ENCODE assay signal across 7 mouse cellular contexts in the genomic region with DNA sequence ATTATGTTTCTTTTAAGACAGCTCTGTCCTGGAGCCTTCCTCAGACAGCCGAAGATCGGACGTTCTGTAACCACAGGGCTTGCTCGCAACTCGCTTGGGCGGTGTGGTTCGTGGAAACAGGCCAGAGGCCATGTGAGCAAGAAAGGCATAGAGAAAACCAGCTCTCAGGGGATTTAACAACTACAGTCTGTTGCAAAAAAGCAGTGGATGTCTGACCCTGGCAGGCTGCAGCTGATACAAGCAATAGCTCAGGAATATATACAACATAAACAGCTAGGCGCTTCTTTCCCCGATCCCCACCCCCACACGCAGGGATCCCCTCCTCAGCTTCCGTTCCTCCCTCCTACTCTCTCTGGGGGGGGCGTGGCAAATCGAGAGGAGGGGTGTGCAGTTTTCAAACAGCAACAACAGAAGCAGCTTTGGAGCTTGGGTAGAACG. TPM values are rescaled to one million over a fixed set of nuclear protein-coding genes. Genes with fewer than 3 reads are reported as not detected.
DNase-seq lines count a peak whose midpoint lies in the region; ATAC-seq and TF ChIP-seq lines count a peak whose summit lies in the region.

No protein-coding gene starts in this region.

- no peak for TF ChIP-seq POLR2A in lung, adult 2 months (IDR thresholded peaks at IDR 0.05; ENCODE audit: borderline replicate concordance, extremely low read depth, low read depth, low read length)

- TF ChIP-seq CTCF in lung, adult 2 months (IDR thresholded peaks at IDR 0.05; ENCODE audit: insufficient read depth, low read length): no peak
- TF ChIP-seq CTCF in hindbrain, postnatal 0 days (IDR thresholded peaks at IDR 0.05; ENCODE audit: low read depth): no peak

- 0 out of 2 replicates have a peak overlapping the region, but pooled peaks have one; percentile 8 for H3K4me3 ChIP-seq in lung, embryonic 15.5 days
- H3K4me3 ChIP-seq in lung, adult 2 months (replicated peaks; ENCODE audit: extremely low read depth, low read depth, low read length): no peak overlapping the region
- 0 out of 2 replicates have a peak overlapping the region, but pooled peaks have one; percentile 1 for H3K4me3 ChIP-seq in embryonic facial prominence, embryonic 13.5 days
- 0 out of 2 replicates have a peak overlapping the region, but pooled peaks have one; percentile 19 for H3K4me3 ChIP-seq in hindbrain, postnatal 0 days (ENCODE audit: low read length)
- H3K4me3 ChIP-seq in neural tube, embryonic 13.5 days: peak overlapping the region; percentile 14; the same call in 1 of the 2 replicates

- H3K4me1 ChIP-seq in lung, embryonic 15.5 days: peaks cover 6% of the 10 kb centered on the region; the same call in 1 of the 2 replicates
- no peaks in the 10 kb centered on the region for H3K4me1 ChIP-seq in lung, adult 2 months (ENCODE audit: control insufficient read depth, insufficient read depth, low read length)
- peaks cover 40% of the 10 kb centered on the region for H3K4me1 ChIP-seq in embryonic facial prominence, embryonic 13.5 days
- no peaks in the 10 kb centered on the region for H3K4me1 ChIP-seq in hindbrain, postnatal 0 days (ENCODE audit: insufficient read depth, low read length)
- peaks cover 15% of the 10 kb centered on the region; the same call in 1 of the 2 replicates for H3K4me1 ChIP-seq in neural tube, embryonic 13.5 days (replicated peaks)

- H3K27ac ChIP-seq in lung, embryonic 15.5 days: peak overlapping the region; percentile 63
- peak overlapping the region; percentile 71 for H3K27ac ChIP-seq in embryonic facial prominence, embryonic 13.5 days
- H3K27ac ChIP-seq in hindbrain, postnatal 0 days: peak overlapping the region; percentile 49; the same call in 1 of the 2 replicates
- peak overlapping the region; percentile 61; the same call in 1 of the 2 replicates for H3K27ac ChIP-seq in neural tube, embryonic 13.5 days (replicated peaks)

- no peaks in the 10 kb centered on the region for H3K9me3 ChIP-seq in lung, embryonic 15.5 days
- no peaks in the 10 kb centered on the region for H3K9me3 ChIP-seq in embryonic facial prominence, embryonic 13.5 days
- no peaks in the 10 kb centered on the region for H3K9me3 ChIP-seq in hindbrain, postnatal 0 days (ENCODE audit: low read length)
- H3K9me3 ChIP-seq in neural tube, embryonic 13.5 days: no peaks in the 10 kb centered on the region

- H3K4me2 ChIP-seq in lung, embryonic 15.5 days: peak overlapping the region; percentile 45
- peak overlapping the region; percentile 44 for H3K4me2 ChIP-seq in embryonic facial prominence, embryonic 13.5 days
- H3K4me2 ChIP-seq in hindbrain, postnatal 0 days (ENCODE audit: low read depth, low read length): peak overlapping the region; percentile 46
- peak overlapping the region; percentile 43 for H3K4me2 ChIP-seq in neural tube, embryonic 13.5 days

- peaks cover 28% of the 10 kb centered on the region for H3K36me3 ChIP-seq in lung, embryonic 15.5 days
- peaks cover 42% of the 10 kb centered on the region for H3K36me3 ChIP-seq in embryonic facial prominence, embryonic 13.5 days
- no peaks in the 10 kb centered on the region for H3K36me3 ChIP-seq in hindbrain, postnatal 0 days (ENCODE audit: insufficient read depth, low read length)
- 0 out of 2 replicates have a peak, but pooled peaks cover 5% of the 10 kb centered on the region for H3K36me3 ChIP-seq in neural tube, embryonic 13.5 days

- H3K27me3 ChIP-seq in lung, embryonic 15.5 days: no peaks in the 10 kb centered on the region
- H3K27me3 ChIP-seq in embryonic facial prominence, embryonic 13.5 days: no peaks in the 10 kb centered on the region
- H3K27me3 ChIP-seq in hindbrain, postnatal 0 days (ENCODE audit: insufficient read depth, low read length): no peaks in the 10 kb centered on the region
- no peaks in the 10 kb centered on the region for H3K27me3 ChIP-seq in neural tube, embryonic 13.5 days

- ATAC-seq in lung, embryonic 15.5 days (ENCODE audit: borderline replicate concordance, extremely low read depth, low FRiP score, low TSS enrichment): peak; percentile 56; the same call in 1 of the 2 replicates
- no peak for ATAC-seq in embryonic facial prominence, embryonic 13.5 days (ENCODE audit: insufficient number of reproducible peaks, insufficient read depth, low FRiP score, low TSS enrichment, low read depth)
- peak; percentile 55; the same call in 1 of the 2 replicates for ATAC-seq in hindbrain, postnatal 0 days
- no peak for ATAC-seq in neural tube, embryonic 13.5 days (ENCODE audit: low read depth)
- ATAC-seq in monocyte, adult 5-6 weeks (replicated peaks; ENCODE audit: insufficient number of reproducible peaks, low FRiP score, low TSS enrichment, poor library complexity, severe bottlenecking): no peak

- 28% methylated on average over 14 of the region's 14 CpGs for WGBS in lung, embryonic 15.5 days
- 44% methylated on average over 14 of the region's 14 CpGs for WGBS in lung, adult 2 months
- 7% methylated on average over 14 of the region's 14 CpGs for WGBS in embryonic facial prominence, embryonic 13.5 days
- 30% methylated on average over 14 of the region's 14 CpGs for WGBS in hindbrain, postnatal 0 days
- WGBS in neural tube, embryonic 13.5 days: 37% methylated on average over 14 of the region's 14 CpGs

- H3K9ac ChIP-seq in lung, embryonic 15.5 days: no peak overlapping the region
- H3K9ac ChIP-seq in embryonic facial prominence, embryonic 13.5 days: peak overlapping the region; percentile 28; the same call in 1 of the 2 replicates
- H3K9ac ChIP-seq in hindbrain, postnatal 0 days (replicated peaks; ENCODE audit: low read length): peak overlapping the region; percentile 30; the same call in 1 of the 2 replicates
- peak overlapping the region; percentile 54 for H3K9ac ChIP-seq in neural tube, embryonic 13.5 days

- DNase-seq in lung, adult 2 months: no peak
- peak; percentile 52 for DNase-seq in hindbrain, postnatal 0 days (ENCODE audit: low spot score)
- no peak for DNase-seq in urinary bladder, postnatal 10 days (ENCODE audit: low spot score)

RNA-seq across cellular contexts. Expression of a gene that starts 45.6 kb away (rescaled TPM):
- 6.3 and 6.4 TPM in 2 replicates for polyA plus RNA-seq in lung, embryonic 15.5 days (2015; fragmentation: Nextera tagmentation; extraction: Ambion mirVana)
- 16.4 and 20.8 TPM in 2 replicates for polyA plus RNA-seq in lung, adult 2 months (2012; rRNA removed)
- polyA plus RNA-seq in embryonic facial prominence, embryonic 13.5 days (2015; fragmentation: Nextera tagmentation; extraction: Ambion mirVana): 8.6 and 9.5 TPM in 2 replicates
- total RNA-seq in hindbrain, postnatal 0 days (2014; rRNA removed): 15.2 and 18.8 TPM in 2 replicates
- 11.3 and 12.0 TPM in 2 replicates for polyA plus RNA-seq in hindbrain, postnatal 0 days (2015; fragmentation: Nextera tagmentation; extraction: Ambion mirVana)
- polyA plus RNA-seq in neural tube, embryonic 13.5 days (2015; fragmentation: Nextera tagmentation; extraction: Ambion mirVana): 14.8 and 16.0 TPM in 2 replicates
- total RNA-seq in monocyte, adult 5-6 weeks (2017): 13.7 to 14.4 TPM (median 13.8 TPM) in 3 replicates

Comparison
In these comparisons a context has a peak if more than half of its experiments do, and no peak if none do; other contexts are left out.
1. ATAC-seq: peak in lung, embryonic 15.5 days (single experiment) and hindbrain, postnatal 0 days (single experiment); none in embryonic facial prominence, embryonic 13.5 days (single experiment), neural tube, embryonic 13.5 days (single experiment) and monocyte, adult 5-6 weeks (single experiment).
2. Peak in every context shown above with its lines, with median percentiles within 50 percentile points of each other: H3K27ac ChIP-seq and H3K4me2 ChIP-seq.